Mouse (Mus musculus): ENCODE data around the gene Atp2a1.

Gene Atp2a1

GRCm38 (mm10) chr7:126450641-126451040 is 12.3 kb downstream of the Atp2a1 start:
- no peak for DNase-seq (ENCODE audit: low spot score)

GRCm38 (mm10) chr7:126449991-126450390 is 12.9 kb downstream of the Atp2a1 start:
- no peak for DNase-seq (ENCODE audit: low spot score)

- DNase-seq (ENCODE audit: low spot score), result no peak
Observed at GRCm38 (mm10) chr7:126448481-126448880, 14.4 kb downstream of the Atp2a1 start.

- DNase-seq (ENCODE audit: low spot score), result no peak
Observed at GRCm38 (mm10) chr7:126446217-126446616, 16.7 kb downstream of the Atp2a1 start.

GRCm38 (mm10) chr7:126445104-126445815 is 17.6 kb downstream of the Atp2a1 start:
- DNase-seq (ENCODE audit: low spot score), result no peak

GRCm38 (mm10) chr7:126444536-126444935 is 18.4 kb downstream of the Atp2a1 start:
- DNase-seq (ENCODE audit: low spot score), result no peak

GRCm38 (mm10) chr7:126443997-126444396 is 18.9 kb downstream of the Atp2a1 start:
- no peak for DNase-seq (ENCODE audit: low spot score)

- DNase-seq (ENCODE audit: low spot score), result no peak
Observed at GRCm38 (mm10) chr7:126440134-126440533, 22.8 kb downstream of the Atp2a1 start.

GRCm38 (mm10) chr7:126436851-126437250 is 26.1 kb downstream of the Atp2a1 start:
- peak; percentile 57 for DNase-seq (ENCODE audit: low spot score)

GRCm38 (mm10) chr7:126435801-126436200 is 27.1 kb downstream of the Atp2a1 start:
- DNase-seq (ENCODE audit: low spot score), result no peak

GRCm38 (mm10) chr7:126434726-126435125 is 28.2 kb downstream of the Atp2a1 start:
- no peak for DNase-seq (ENCODE audit: low spot score)

GRCm38 (mm10) chr7:126430167-126430566 is 32.7 kb downstream of the Atp2a1 start:
- no peak for DNase-seq (ENCODE audit: low spot score)

- DNase-seq (ENCODE audit: low spot score), result no peak
Observed at GRCm38 (mm10) chr7:126429503-126429898, 33.4 kb downstream of the Atp2a1 start.

GRCm38 (mm10) chr7:126428631-126429502 is 34.0 kb downstream of the Atp2a1 start, which contains the start of gene Rabep2:
Gene Rabep2, plus strand, starts transcription at chr7:126428759.
- peak; percentile 78 for DNase-seq (ENCODE audit: low spot score)

- DNase-seq (ENCODE audit: low spot score), result no peak
Observed at GRCm38 (mm10) chr7:126428154-126428553, 34.8 kb downstream of the Atp2a1 start.

GRCm38 (mm10) chr7:126427323-126427860 is 35.5 kb downstream of the Atp2a1 start:
- no peak for DNase-seq (ENCODE audit: low spot score)

- DNase-seq (ENCODE audit: low spot score), result no peak
Observed at GRCm38 (mm10) chr7:126424161-126424560, 38.7 kb downstream of the Atp2a1 start.

GRCm38 (mm10) chr7:126421756-126422155 is 41.2 kb downstream of the Atp2a1 start:
- peak; percentile 25 for DNase-seq (ENCODE audit: low spot score)

GRCm38 (mm10) chr7:126418496-126418895 is 44.4 kb downstream of the Atp2a1 start:
- no peak for DNase-seq (ENCODE audit: low spot score)

- no peak for DNase-seq (ENCODE audit: low spot score)
Observed at GRCm38 (mm10) chr7:126417606-126418005, 45.3 kb downstream of the Atp2a1 start.

GRCm38 (mm10) chr7:126417045-126417444 is 45.9 kb downstream of the Atp2a1 start:
- DNase-seq (ENCODE audit: low spot score), result no peak

- peak; percentile 44 for DNase-seq (ENCODE audit: low spot score)
Observed at GRCm38 (mm10) chr7:126416615-126417014, 46.3 kb downstream of the Atp2a1 start.

- DNase-seq (ENCODE audit: low spot score), result no peak
Observed at GRCm38 (mm10) chr7:126414725-126415124, 48.2 kb downstream of the Atp2a1 start, which contains the start of gene Cd19. Gene Cd19, minus strand, starts transcription at chr7:126414889.

All from T-cell, adult 2 months (primary cell).